10 mouse cellular contexts compared by ENCODE assay signal in the genomic region with DNA sequence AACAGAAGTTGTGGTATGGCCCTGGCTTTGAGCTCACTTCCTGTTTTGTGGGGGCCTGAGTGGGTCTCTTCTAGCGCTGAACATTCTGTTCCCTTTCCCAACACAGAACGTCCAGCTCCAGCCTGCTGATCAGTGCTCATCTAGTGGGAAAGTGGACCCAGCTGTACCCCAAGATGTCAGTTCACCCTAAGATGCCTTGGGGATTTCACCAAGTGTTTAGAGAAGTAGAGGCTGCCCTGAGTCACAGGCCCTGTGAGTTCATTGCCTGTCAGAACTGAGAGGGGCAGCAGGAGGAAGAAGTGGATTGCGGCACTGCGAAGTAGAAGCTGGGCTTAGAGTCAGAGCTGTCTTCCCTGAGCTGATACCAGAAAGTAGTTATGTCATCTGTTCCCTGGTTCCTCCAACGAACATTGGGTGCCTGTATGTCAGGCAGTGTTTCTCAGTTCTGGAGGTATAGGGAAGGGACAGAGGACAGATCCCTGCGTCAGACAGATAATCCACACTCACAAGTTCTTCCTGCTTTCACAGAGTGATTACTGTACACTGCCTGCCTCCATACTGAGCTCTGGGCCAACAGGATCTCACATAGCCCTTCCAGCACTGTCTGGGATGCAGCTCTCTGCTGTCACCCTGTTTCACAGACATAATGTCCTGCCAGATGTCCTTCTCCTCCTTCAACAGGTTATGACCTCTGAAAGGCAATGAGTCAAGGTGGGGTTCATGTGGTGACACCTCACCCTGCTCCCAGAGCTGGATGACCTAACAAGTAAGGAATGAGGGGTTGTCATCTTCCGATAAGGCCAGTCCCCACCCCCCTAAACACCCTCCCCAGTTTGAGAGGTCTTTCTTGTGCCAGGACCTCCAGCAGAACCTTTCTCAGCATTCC. TPM values are rescaled to one million over a fixed set of nuclear protein-coding genes. Genes with fewer than 3 reads are reported as not detected.
DNase-seq lines count a peak whose midpoint lies in the region; ATAC-seq and TF ChIP-seq lines count a peak whose summit lies in the region.
"Had no signal": no experiment of that assay in that cellular context is flagged by ENCODE, and none has a peak within 500 bp of the region (broad histone marks: within the 10 kb centered on the region; RNA-seq: fewer than 3 reads in every experiment).

No protein-coding gene starts in this region.

- H3K27ac ChIP-seq in liver, embryonic 12.5 days: peak overlapping the region; percentile 80
- H3K27ac ChIP-seq in small intestine, adult 2 months (ENCODE audit: insufficient read depth, low read depth, low read length): peak overlapping the region; percentile 73
- no peak overlapping the region for H3K27ac ChIP-seq in forebrain, embryonic 12.5 days
- H3K27ac ChIP-seq: limb, embryonic 15.5 days; neural tube, embryonic 12.5 days had no signal

- TF ChIP-seq CTCF in lung, adult 2 months (IDR thresholded peaks at IDR 0.05; ENCODE audit: insufficient read depth, low read length): no peak
- no peak for TF ChIP-seq CTCF in small intestine, adult 2 months (IDR thresholded peaks at IDR 0.05; ENCODE audit: extremely low read depth, insufficient read length, insufficient replicate concordance, low read depth, low read length)

- ATAC-seq in granulocyte monocyte progenitor cell, adult 5-6 weeks (replicated peaks; ENCODE audit: poor library complexity, severe bottlenecking): peak; percentile 57
- ATAC-seq in liver, embryonic 12.5 days: peak; percentile 67
- ATAC-seq in forebrain, embryonic 12.5 days (ENCODE audit: low FRiP score): no peak

- peak; percentile 56 to 58 for DNase-seq in lung, adult 18-20 months
- DNase-seq in lung, adult 2 months: no peak
- no peak for DNase-seq in cerebellum, adult 18-20 months
- no peak for DNase-seq in adipocyte (ENCODE audit: low spot score)

- peaks cover 7% of the 10 kb centered on the region for H3K4me1 ChIP-seq in lung, adult 2 months (ENCODE audit: control insufficient read depth, insufficient read depth, low read length)
- H3K4me1 ChIP-seq in liver, embryonic 12.5 days: peaks cover 61% of the 10 kb centered on the region
- peaks cover 17% of the 10 kb centered on the region; the same call in 1 of the 2 replicates for H3K4me1 ChIP-seq in small intestine, adult 2 months (ENCODE audit: control insufficient read depth, insufficient read depth, insufficient read length, low read length)
- no peaks in the 10 kb centered on the region for H3K4me1 ChIP-seq in forebrain, embryonic 12.5 days
- H3K4me1 ChIP-seq: neural tube, embryonic 12.5 days had no signal

- 52% methylated on average over 7 of the region's 7 CpGs for WGBS in lung, adult 2 months
- 31% methylated on average over 7 of the region's 7 CpGs for WGBS in liver, embryonic 12.5 days (ENCODE audit: insufficient replicate concordance)
- WGBS in small intestine, adult 2 months: 69% methylated on average over 7 of the region's 7 CpGs
- WGBS in forebrain, embryonic 12.5 days: 78% methylated on average over 7 of the region's 7 CpGs

- peaks cover 6% of the 10 kb centered on the region; the same call in 1 of the 2 replicates for H3K27me3 ChIP-seq in liver, embryonic 12.5 days (replicated peaks)
- no peaks in the 10 kb centered on the region for H3K27me3 ChIP-seq in small intestine, adult 2 months (ENCODE audit: control insufficient read depth, insufficient read depth, low read length)
- 0 out of 2 replicates have a peak, but pooled peaks cover 2% of the 10 kb centered on the region for H3K27me3 ChIP-seq in forebrain, embryonic 12.5 days
- H3K27me3 ChIP-seq: limb, embryonic 15.5 days; neural tube, embryonic 12.5 days had no signal

- H3K36me3 ChIP-seq in liver, embryonic 12.5 days: no peaks in the 10 kb centered on the region
- H3K36me3 ChIP-seq in small intestine, adult 2 months (ENCODE audit: control insufficient read depth, insufficient read depth, low read length): no peaks in the 10 kb centered on the region
- H3K36me3 ChIP-seq in forebrain, embryonic 12.5 days (replicated peaks): no peaks in the 10 kb centered on the region
- H3K36me3 ChIP-seq: limb, embryonic 15.5 days; neural tube, embryonic 12.5 days had no signal

- TF ChIP-seq POLR2A in lung, adult 2 months (IDR thresholded peaks at IDR 0.05; ENCODE audit: borderline replicate concordance, extremely low read depth, low read depth, low read length): no peak
- no peak for TF ChIP-seq POLR2A in small intestine, adult 2 months (IDR thresholded peaks at IDR 0.05; ENCODE audit: low read depth, low read length)

- peak overlapping the region; percentile 54 for H3K4me2 ChIP-seq in liver, embryonic 12.5 days
- H3K4me2 ChIP-seq in forebrain, embryonic 12.5 days: no peak overlapping the region
- H3K4me2 ChIP-seq: limb, embryonic 15.5 days; neural tube, embryonic 12.5 days had no signal

- H3K9ac ChIP-seq in liver, embryonic 12.5 days: peak overlapping the region; percentile 58
- H3K9ac ChIP-seq in forebrain, embryonic 12.5 days: no peak overlapping the region
- H3K9ac ChIP-seq: limb, embryonic 15.5 days; neural tube, embryonic 12.5 days had no signal

- H3K9me3 ChIP-seq in liver, embryonic 12.5 days (replicated peaks): no peaks in the 10 kb centered on the region
- H3K9me3 ChIP-seq in forebrain, embryonic 12.5 days: no peaks in the 10 kb centered on the region
- H3K9me3 ChIP-seq: limb, embryonic 15.5 days; neural tube, embryonic 12.5 days had no signal

- H3K4me3 ChIP-seq in lung, adult 2 months (replicated peaks; ENCODE audit: extremely low read depth, low read depth, low read length): no peak overlapping the region
- H3K4me3 ChIP-seq in liver, embryonic 12.5 days: no peak overlapping the region
- H3K4me3 ChIP-seq in small intestine, adult 2 months (ENCODE audit: low read depth, low read length): no peak overlapping the region
- no peak overlapping the region for H3K4me3 ChIP-seq in forebrain, embryonic 12.5 days (replicated peaks)
- H3K4me3 ChIP-seq: limb, embryonic 15.5 days; neural tube, embryonic 12.5 days had no signal

RNA-seq across cellular contexts. Expression of gene Ergic1, which starts 25.8 kb away (rescaled TPM):
- polyA plus RNA-seq in lung, adult 2 months (2012; rRNA removed): 86.3 and 93.3 TPM in 2 replicates
- total RNA-seq in granulocyte monocyte progenitor cell, adult 5-6 weeks (2014; fragmentation: Nextera tagmentation): 88.4 and 89.5 TPM in 2 replicates
- total RNA-seq in granulocyte monocyte progenitor cell, adult 5-6 weeks (2017): 51.5 and 52.4 TPM in 2 replicates
- polyA plus RNA-seq in liver, embryonic 12.5 days (2016; fragmentation: Nextera tagmentation; extraction: Ambion mirVana): 44.6 and 45.7 TPM in 2 replicates
- 64.7 and 68.6 TPM in 2 replicates for polyA plus RNA-seq in small intestine, adult 2 months (2012; rRNA removed)
- 99.9 and 105 TPM in 2 replicates for polyA plus RNA-seq in forebrain, embryonic 12.5 days (2016; fragmentation: Nextera tagmentation; extraction: Ambion mirVana)

RNA-seq across cellular contexts. Expression of gene Dusp1, which starts 26.4 kb away (rescaled TPM):
- polyA plus RNA-seq in lung, adult 2 months (2012; rRNA removed): 233 and 359 TPM in 2 replicates
- 20.4 and 21.3 TPM in 2 replicates for total RNA-seq in granulocyte monocyte progenitor cell, adult 5-6 weeks (2014; fragmentation: Nextera tagmentation)
- total RNA-seq in granulocyte monocyte progenitor cell, adult 5-6 weeks (2017): 34.3 and 43.2 TPM in 2 replicates
- polyA plus RNA-seq in liver, embryonic 12.5 days (2016; fragmentation: Nextera tagmentation; extraction: Ambion mirVana): 28.6 and 28.7 TPM in 2 replicates
- 28.1 and 33.5 TPM in 2 replicates for polyA plus RNA-seq in small intestine, adult 2 months (2012; rRNA removed)
- polyA plus RNA-seq in forebrain, embryonic 12.5 days (2016; fragmentation: Nextera tagmentation; extraction: Ambion mirVana): 39.8 and 47.2 TPM in 2 replicates

Comparison
In these comparisons a context has a peak if more than half of its experiments do, and no peak if none do; other contexts are left out.
1. DNase-seq: peak in lung, adult 18-20 months (2 of 2); none in lung, adult 2 months (single experiment), cerebellum, adult 18-20 months (0 of 2) and adipocyte (single experiment).